14 mouse cellular contexts compared by ENCODE assay signal in genomic region chr9:77551036-77551512, GRCm38 (mm10). TPM values are rescaled to one million over a fixed set of nuclear protein-coding genes. Genes with fewer than 3 reads are reported as not detected.
DNase-seq lines count a peak whose midpoint lies in the region; ATAC-seq and TF ChIP-seq lines count a peak whose summit lies in the region.
"Had no signal": no experiment of that assay in that cellular context is flagged by ENCODE, and none has a peak within 500 bp of the region (broad histone marks: within the 10 kb centered on the region; RNA-seq: fewer than 3 reads in every experiment).

No protein-coding gene starts in this region.

- TF ChIP-seq CTCF in lung, embryonic 14.5 days (IDR thresholded peaks at IDR 0.05; ENCODE audit: low read depth), result peak; percentile 26; the same call in 1 of the 2 replicates

- intact Hi-C loops in left cerebral cortex, postnatal 4 days (cut with DNase I), result no loop called here

- no peaks in the 10 kb centered on the region for H3K27me3 ChIP-seq in lung, embryonic 14.5 days (ENCODE audit: insufficient read depth, low read length)
- H3K27me3 ChIP-seq: heart, embryonic 13.5 days; hindbrain, embryonic 13.5 days had no signal

- no peak overlapping the region for H3K4me2 ChIP-seq in lung, embryonic 14.5 days
- H3K4me2 ChIP-seq: heart, embryonic 13.5 days; hindbrain, embryonic 13.5 days had no signal

- in situ Hi-C loops in ES-E14 (cut with MboI; ENCODE audit: low sequenced_read_pairs in 2 of 2, unreplicated experiment in 2 of 2), result no loop called here

- ATAC-seq in lung, embryonic 14.5 days (ENCODE audit: insufficient read depth), result no peak
- peak; percentile 93 for ATAC-seq in megakaryocyte, adult 5-6 weeks (ENCODE audit: poor library complexity, severe bottlenecking)

- no peak for DNase-seq in lung, embryonic 14.5 days
- DNase-seq in lung, postnatal 10 days, result no peak
- DNase-seq in CD4-positive helper T cell, adult 2 months (ENCODE audit: low read depth, low spot score), result peak; percentile 15
- no peak for DNase-seq in ES-E14 (ENCODE audit: low read depth, low spot score)
- DNase-seq in left cerebral cortex, postnatal 4 days, result no peak
- DNase-seq in layer of hippocampus, adult 18-20 months (ENCODE audit: low spot score in 2 of 2), result no peak
- DNase-seq: adrenal gland, postnatal 25 days; cerebellum, adult 11 months; gastrocnemius, adult 2 months had no signal

- no peak overlapping the region for H3K4me3 ChIP-seq in lung, embryonic 14.5 days (ENCODE audit: low read depth, low read length)
- H3K4me3 ChIP-seq in ES-E14 (ENCODE audit: insufficient read depth in 1 of 2, low read depth in 1 of 2, low read length in 2 of 2, poor library complexity in 1 of 2, severe bottlenecking in 1 of 2), result no peak overlapping the region
- H3K4me3 ChIP-seq: gastrocnemius, adult 2 months; heart, embryonic 13.5 days; hindbrain, embryonic 13.5 days; myocyte had no signal

- no peak overlapping the region for H3K9ac ChIP-seq in lung, embryonic 14.5 days
- H3K9ac ChIP-seq in ES-E14 (ENCODE audit: insufficient read depth, low read depth, low read length, poor library complexity, severe bottlenecking), result no peak overlapping the region
- H3K9ac ChIP-seq: heart, embryonic 13.5 days; hindbrain, embryonic 13.5 days had no signal

- H3K4me1 ChIP-seq in lung, embryonic 14.5 days (ENCODE audit: insufficient read depth), result no peaks in the 10 kb centered on the region
- no peaks in the 10 kb centered on the region for H3K4me1 ChIP-seq in ES-E14 (ENCODE audit: control insufficient read depth in 2 of 2, insufficient read depth in 2 of 2, low read length in 2 of 2, poor library complexity in 1 of 2)
- H3K4me1 ChIP-seq: heart, embryonic 13.5 days; hindbrain, embryonic 13.5 days had no signal

- H3K36me3 ChIP-seq in lung, embryonic 14.5 days (ENCODE audit: insufficient read depth), result no peaks in the 10 kb centered on the region
- H3K36me3 ChIP-seq in ES-E14 (ENCODE audit: control insufficient read depth, insufficient read depth, low read length, poor library complexity, severe bottlenecking), result no peaks in the 10 kb centered on the region
- H3K36me3 ChIP-seq: heart, embryonic 13.5 days; hindbrain, embryonic 13.5 days had no signal

- no peaks in the 10 kb centered on the region for H3K9me3 ChIP-seq in lung, embryonic 14.5 days (ENCODE audit: low read depth, low read length)
- H3K9me3 ChIP-seq in ES-E14 (ENCODE audit: control insufficient read depth, insufficient read depth, low read depth, low read length), result no peaks in the 10 kb centered on the region
- H3K9me3 ChIP-seq: heart, embryonic 13.5 days; hindbrain, embryonic 13.5 days had no signal

- WGBS in lung, embryonic 14.5 days, result 65% methylated on average over 7 of the region's 7 CpGs

- no peak overlapping the region for H3K27ac ChIP-seq in lung, embryonic 14.5 days (ENCODE audit: low read depth)
- H3K27ac ChIP-seq in ES-E14 (ENCODE audit: insufficient read depth, low read depth, low read length, poor library complexity, severe bottlenecking), result no peak overlapping the region
- H3K27ac ChIP-seq: gastrocnemius, adult 2 months; heart, embryonic 13.5 days; hindbrain, embryonic 13.5 days; macrophage had no signal

TF ChIP-seq in ES-E14, 5 proteins besides CTCF, POLR2A, EP300 and RAD21:
- TF ChIP-seq ZNF384 (IDR thresholded peaks at IDR 0.05; ENCODE audit: low read depth, low read length) (no peak), ZC3H11A (IDR thresholded peaks at IDR 0.05; ENCODE audit: borderline replicate concordance, low read depth, low read length) (peak; percentile 23; the same call in 1 of the 2 replicates)

RNA-seq across cellular contexts. Expression of gene Lrrc1, which starts 6.4 kb away (rescaled TPM):
- 9.3 and 9.5 TPM in 2 replicates for polyA plus RNA-seq in lung, embryonic 14.5 days (2014; fragmentation: Nextera tagmentation; extraction: Ambion mirVana)
- total RNA-seq in ES-E14 (2012; rRNA removed), result 7.7 and 10.7 TPM in 2 replicates
- 1.8 and 3.9 TPM in 2 replicates for total RNA-seq in megakaryocyte, adult 5-6 weeks (2015)
- 1.7 and 5.0 TPM in 2 replicates for total RNA-seq in megakaryocyte, adult 5-6 weeks (2017)
- total RNA-seq in left cerebral cortex, postnatal 4 days (2021), result 1 to 10 TPM; 8.0 to 8.3 TPM
- 1 to 10 TPM; 7.3 to 9.4 TPM for total RNA-seq in layer of hippocampus, adult 18-20 months (2021)
